Mouse (Mus musculus) megakaryocyte, embryonic 14.5 days (primary cell): ENCODE measurements around the gene Sik1. TPM values are rescaled to one million over a fixed set of nuclear protein-coding genes. Genes with fewer than 3 reads are reported as not detected.

Source experiments
- H3K27me3 ChIP-seq: replicated peaks from 2 replicates; pipeline ENCODE3; 2012; ENCODE audit warnings: inconsistent platforms
- H3K36me3 ChIP-seq: replicated peaks from 2 replicates; pipeline ENCODE3; 2012; ENCODE audit warnings: low read length, inconsistent platforms, mixed read lengths
- H3K4me1 ChIP-seq: 2 replicates; pipeline ENCODE4 v1.6.1; 2012; ENCODE audit warnings: inconsistent platforms
- H3K4me3 ChIP-seq: replicated peaks from 2 replicates; pipeline ENCODE3; 2012; ENCODE audit warnings: moderate library complexity, mild to moderate bottlenecking, inconsistent platforms
- H3K9me3 ChIP-seq: 2 replicates; pipeline ENCODE4 v1.6.1; 2012; ENCODE audit warnings: inconsistent platforms
- FLI1 ChIP-seq: IDR thresholded peaks from 2 replicates; pipeline ENCODE4 v1.6.1; 2012; ENCODE audit warnings: low read length, inconsistent platforms, mixed read lengths
- GATA1 ChIP-seq: IDR thresholded peaks from 3 replicates; pipeline ENCODE4 v1.6.1; 2012; ENCODE audit warnings: mixed read lengths, low read length, inconsistent platforms, borderline replicate concordance
- polyA plus RNA-seq: library from polyadenylated mRNA; stranded (reverse); fragments of >175 nt; gene quantifications from 2 replicates; pipeline ENCODE4 v1.2.3, GENCODE M21; 2012; ENCODE audit warnings: low replicate concordance; ENCODE audit not compliant: insufficient read depth

Sik1 gene
- polyA plus RNA-seq, 1 experiment = 12.8 TPM

DNA sequence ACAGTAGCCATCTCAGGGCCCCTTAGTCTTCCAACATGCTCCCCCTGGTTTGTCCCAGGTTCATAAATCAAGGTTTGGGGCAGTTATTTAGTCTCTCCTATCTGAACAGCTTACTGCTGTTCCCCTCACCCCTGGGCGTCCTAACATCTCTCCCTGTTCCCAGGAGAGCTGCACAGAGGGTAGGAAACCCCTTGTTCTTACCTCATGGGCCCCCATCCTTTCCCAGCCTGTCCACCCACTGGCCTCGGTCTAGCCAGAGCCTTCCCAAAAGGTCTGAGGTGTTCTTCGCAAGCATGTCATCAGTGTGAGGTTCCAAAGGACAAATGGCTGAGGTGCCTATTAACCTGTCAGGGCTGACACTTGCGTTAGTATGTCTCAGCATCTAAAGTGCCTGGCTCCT lies 1.6 kb upstream of the Sik1 start:
- H3K9me3 ChIP-seq = no peaks in the 10 kb centered on the region
- peaks cover 12% of the 10 kb centered on the region for H3K36me3 ChIP-seq
- no peak overlapping the region for H3K4me3 ChIP-seq
- peaks cover 70% of the 10 kb centered on the region for H3K4me1 ChIP-seq
- TF ChIP-seq FLI1 = no peak
- TF ChIP-seq GATA1 = no peak
- peaks cover 34% of the 10 kb centered on the region for H3K27me3 ChIP-seq

DNA sequence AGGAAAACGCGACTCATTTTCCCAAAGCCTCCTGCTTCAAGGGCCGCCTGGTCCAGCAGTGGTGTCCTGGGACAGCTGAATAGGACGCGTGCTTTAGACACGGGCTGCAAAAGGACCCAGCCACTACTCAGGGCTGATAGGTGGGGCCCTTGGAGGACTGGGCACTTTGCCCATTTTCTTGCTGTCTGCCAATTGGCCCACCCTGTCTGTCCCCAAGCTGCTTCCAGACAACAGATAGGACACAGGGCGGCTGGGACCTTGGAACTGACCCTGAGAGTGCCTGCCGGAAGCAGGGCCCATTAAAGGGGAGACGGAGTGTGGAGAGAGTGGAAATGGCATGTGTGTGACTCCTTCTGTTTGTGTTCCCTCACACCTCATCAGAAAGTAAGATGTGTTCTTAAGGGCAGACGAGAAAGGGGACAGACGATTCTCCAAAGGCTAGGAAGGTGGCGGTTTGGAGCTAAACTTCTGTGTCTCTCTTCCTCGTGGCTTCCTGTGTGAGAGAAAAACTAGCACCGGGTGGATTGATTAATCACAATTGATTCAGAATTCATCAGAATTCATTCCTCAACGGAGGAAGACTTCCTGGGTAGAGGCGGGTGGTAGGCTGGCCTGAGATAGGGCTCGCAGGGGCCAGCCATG lies 1.0 kb upstream of the Sik1 start:
- H3K9me3 ChIP-seq = no peaks in the 10 kb centered on the region
- H3K36me3 ChIP-seq = peaks cover 16% of the 10 kb centered on the region
- TF ChIP-seq FLI1 (no peak), GATA1 (no peak)
- peaks cover 64% of the 10 kb centered on the region for H3K4me1 ChIP-seq
- peaks cover 29% of the 10 kb centered on the region for H3K27me3 ChIP-seq
- peak overlapping the region; percentile 97 for H3K4me3 ChIP-seq

DNA sequence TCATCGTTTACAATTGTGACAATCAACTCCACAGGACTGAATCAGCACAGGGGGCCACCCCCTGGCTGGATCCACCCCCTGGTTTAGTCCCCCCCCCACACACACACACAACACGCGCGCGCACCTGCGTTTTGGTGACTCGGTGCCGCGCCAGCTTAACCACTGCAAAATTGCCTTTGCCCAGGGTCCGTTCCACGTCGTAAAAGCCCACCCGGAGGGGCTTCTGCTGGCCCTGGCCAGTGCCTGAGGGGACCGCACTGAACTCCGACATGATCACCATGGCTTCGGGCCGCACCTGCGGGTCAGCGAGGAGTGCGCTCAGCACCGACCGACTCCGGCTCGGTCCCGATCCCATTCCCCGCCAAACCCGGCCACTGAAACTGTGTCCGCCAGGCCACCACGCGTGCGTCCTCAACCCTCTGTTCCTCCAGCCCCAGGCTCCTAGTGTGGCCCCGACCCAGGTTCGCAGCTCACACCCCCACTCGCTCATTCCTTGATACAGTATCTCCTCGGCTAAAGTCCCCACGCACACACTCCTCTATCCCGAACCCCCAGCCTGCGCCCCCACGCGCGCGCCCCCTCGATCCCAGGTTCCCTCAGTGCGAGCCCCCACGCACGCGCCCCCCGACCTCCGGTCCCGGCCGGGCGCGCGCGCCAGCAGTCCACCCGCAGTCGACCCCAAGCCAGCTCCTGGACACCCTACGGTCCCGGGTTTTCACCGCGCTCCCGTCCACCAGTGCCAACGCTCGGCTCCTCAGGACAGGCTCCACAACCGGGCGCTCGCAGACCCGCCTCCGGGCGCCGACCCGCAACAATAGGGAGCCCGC lies 621 bp downstream of the Sik1 start:
- H3K4me3 ChIP-seq = peak overlapping the region; percentile 97
- no peak for TF ChIP-seq FLI1
- TF ChIP-seq GATA1 = no peak
- H3K4me1 ChIP-seq = peaks cover 54% of the 10 kb centered on the region
- H3K27me3 ChIP-seq = peaks cover 18% of the 10 kb centered on the region
- peaks cover 33% of the 10 kb centered on the region for H3K36me3 ChIP-seq
- no peaks in the 10 kb centered on the region for H3K9me3 ChIP-seq

DNA sequence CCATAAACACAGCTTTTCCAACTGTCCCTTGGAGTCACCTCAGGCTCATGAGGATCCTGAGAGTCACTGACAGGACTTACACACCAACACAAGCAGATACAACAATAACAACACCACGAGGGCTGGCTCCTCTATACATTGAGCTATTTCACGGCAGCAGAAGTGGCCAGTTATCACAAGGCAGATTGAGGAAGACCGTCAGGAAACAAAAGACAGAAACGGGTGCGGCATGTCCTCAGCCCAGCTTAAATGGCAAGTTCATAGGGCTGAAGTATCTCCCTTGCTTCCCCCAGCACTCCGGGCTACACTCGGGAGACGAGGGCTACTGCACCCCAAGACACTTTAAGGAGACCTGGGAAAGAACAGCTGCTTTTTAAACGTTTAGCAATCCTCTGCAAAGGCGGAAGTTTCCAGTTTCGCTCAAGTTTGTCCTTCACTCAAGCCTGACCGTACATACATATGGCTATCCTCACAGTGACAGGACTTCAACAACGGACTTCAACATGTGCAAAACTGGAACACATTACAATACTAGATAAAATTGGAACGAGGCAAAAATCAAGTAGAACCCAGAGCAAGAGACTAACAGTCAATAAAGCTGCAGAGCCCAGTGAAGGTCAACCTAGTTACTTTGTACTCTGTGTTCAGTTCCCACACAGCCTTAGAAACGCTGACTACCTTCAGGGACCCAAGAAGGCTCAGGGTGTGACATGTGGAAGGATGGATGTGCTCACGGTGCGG lies 2.0 kb downstream of the Sik1 start:
- Histone ChIP-seq H3K36me3 (peaks cover 46% of the 10 kb centered on the region), H3K9me3 (no peaks in the 10 kb centered on the region), H3K4me1 (peaks cover 50% of the 10 kb centered on the region), H3K4me3 (peak overlapping the region; percentile 89), H3K27me3 (peaks cover 15% of the 10 kb centered on the region)
- TF ChIP-seq GATA1 = no peak
- no peak for TF ChIP-seq FLI1

DNA sequence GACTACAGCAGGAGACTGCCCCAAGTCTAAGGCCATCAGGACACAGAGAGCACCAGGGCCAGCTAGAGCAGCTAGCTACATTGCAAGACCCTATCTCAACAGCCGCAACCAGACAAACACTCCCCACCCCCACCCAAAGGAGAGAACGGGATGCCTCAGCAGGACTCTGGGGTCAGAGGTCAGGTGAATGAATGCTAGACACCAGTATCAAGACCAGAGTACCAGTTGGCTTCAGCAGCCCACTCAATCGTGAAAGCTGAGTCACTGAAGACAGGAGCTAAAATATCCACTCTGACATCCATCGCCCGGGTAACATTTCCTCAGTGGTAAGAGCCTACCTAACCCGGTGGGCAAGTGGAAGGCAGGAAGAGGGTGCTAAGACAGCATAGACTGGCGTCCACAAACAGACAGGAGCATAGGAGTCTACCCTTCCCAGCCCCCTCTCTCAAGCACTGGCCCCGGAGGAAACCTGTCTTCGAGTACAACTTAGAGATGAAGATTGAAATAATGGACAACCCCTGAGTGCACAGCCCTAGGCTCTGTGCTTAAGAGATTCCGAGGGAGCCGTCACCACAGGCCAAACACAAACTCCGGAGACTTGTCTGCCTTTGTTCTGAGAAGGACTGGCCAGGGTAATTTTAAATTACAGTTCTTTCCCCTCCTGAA lies 2.7 kb downstream of the Sik1 start:
- Histone ChIP-seq H3K36me3 (peaks cover 53% of the 10 kb centered on the region), H3K27me3 (peaks cover 9% of the 10 kb centered on the region), H3K4me1 (peaks cover 43% of the 10 kb centered on the region), H3K4me3 (peak overlapping the region; percentile 89), H3K9me3 (no peaks in the 10 kb centered on the region)
- TF ChIP-seq GATA1 = no peak
- TF ChIP-seq FLI1 = no peak

DNA sequence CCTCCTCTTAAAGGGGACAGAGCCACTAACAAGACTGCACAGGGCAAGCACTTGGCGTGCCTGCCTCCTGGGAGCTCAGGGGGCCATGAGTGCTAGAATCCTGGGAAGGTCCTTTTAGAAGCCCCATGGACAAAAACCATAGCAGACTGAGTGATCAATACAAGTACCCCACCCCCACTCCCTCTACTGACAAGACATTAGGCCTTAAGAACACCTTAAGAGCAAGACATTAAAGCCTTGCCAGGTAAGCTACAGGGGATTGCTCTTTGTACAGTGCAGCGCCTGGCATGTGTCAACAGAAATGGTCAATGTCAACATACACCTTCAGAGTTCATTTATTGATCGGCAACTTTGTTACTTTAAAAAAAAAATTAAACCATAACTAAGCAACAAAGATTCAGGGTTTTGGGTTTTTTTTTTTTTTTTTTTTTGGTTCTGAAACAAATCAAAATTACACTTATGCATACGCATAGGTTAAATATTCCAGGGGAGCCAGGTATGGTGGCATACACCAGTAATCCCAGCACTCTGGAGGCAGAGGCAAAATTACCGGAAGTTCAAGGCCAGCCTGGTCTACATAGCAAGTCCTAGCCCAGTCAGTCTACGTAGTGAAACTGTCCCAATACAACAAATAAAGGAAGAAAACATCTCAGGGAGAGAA lies 3.7 kb downstream of the Sik1 start:
- no peak for TF ChIP-seq GATA1
- TF ChIP-seq FLI1 = no peak
- Histone ChIP-seq H3K4me1 (peaks cover 35% of the 10 kb centered on the region), H3K27me3 (peaks cover 5% of the 10 kb centered on the region), H3K4me3 (no peak overlapping the region), H3K9me3 (no peaks in the 10 kb centered on the region), H3K36me3 (peaks cover 63% of the 10 kb centered on the region)

DNA sequence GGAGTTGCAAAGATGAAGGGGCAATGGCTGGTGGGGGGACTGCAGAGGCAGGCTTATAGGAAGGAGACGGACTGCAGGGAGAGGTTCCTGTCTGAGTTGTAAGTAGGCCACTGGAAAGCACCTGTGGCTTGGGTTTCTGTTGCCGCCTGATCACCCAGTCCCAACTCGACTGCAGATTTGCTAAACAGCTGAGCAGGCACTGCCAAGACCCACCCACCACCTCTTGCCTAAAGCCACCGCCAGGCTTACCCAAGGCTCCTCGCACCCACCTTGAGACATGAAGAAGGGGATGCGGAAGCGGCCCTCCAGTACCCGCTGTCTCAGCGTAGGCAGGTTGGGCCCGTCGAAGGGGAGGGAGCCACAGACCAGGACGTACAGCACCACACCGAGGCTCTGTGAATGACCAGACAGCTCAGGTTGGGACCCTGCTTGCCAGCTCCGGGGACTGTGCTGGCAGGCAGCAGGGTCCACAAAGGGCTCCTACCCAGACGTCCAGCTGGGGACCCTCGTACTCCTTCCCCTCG lies 5.1 kb downstream of the Sik1 start:
- TF ChIP-seq FLI1 = no peak
- no peak for TF ChIP-seq GATA1
- H3K36me3 ChIP-seq = peaks cover 77% of the 10 kb centered on the region

DNA sequence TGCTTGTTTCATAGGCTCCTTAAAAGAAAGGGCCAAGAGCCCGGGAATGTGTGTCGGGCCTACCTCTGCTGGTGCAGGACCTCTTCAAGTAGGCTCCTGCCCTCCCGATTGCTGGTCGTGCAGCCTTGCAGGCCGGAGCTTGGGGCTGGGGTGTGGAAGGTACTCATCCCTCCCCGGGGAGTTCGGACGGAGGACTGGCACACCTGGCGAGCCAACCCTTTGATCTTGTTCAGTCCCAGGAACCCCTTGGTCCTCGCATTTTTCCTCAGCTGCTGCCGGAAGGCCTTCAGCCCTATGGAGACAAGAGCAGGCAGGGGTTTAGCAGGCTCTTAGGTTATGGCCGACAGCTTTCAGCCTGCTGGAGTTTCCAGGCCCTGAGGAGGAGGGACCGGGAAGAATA lies 8.6 kb downstream of the Sik1 start:
- Histone ChIP-seq H3K4me1 (peaks cover 24% of the 10 kb centered on the region), H3K4me3 (no peak overlapping the region), H3K36me3 (peaks cover 82% of the 10 kb centered on the region), H3K9me3 (no peaks in the 10 kb centered on the region), H3K27me3 (peaks cover 13% of the 10 kb centered on the region)
- TF ChIP-seq FLI1 (no peak), GATA1 (no peak)

More for the DNA sequence above, 5.1 kb downstream of the Sik1 start:
- Histone ChIP-seq H3K4me3 (no peak overlapping the region), H3K4me1 (peaks cover 28% of the 10 kb centered on the region), H3K9me3 (no peaks in the 10 kb centered on the region), H3K27me3 (peaks cover 4% of the 10 kb centered on the region)

DNA sequence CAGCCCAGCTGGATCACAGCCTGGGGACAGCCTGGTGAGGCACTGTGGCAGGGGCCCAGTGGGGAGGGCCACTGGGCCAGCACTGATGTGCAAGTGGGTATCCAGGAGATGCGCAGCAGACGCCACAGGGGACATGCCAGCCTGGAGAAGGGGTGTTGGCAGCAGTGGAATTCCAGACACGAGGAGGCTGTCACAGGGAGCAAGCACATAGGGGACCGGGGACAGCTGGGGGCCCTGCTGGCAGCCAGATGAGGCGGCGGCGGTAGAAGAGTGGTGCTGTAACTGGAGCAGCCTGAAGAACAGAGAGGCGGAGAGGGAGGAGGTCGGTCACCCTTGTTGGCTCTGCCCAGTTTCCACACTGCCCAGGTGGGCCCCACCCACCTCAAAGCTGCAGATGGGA lies 9.3 kb downstream of the Sik1 start:
- H3K27me3 ChIP-seq = peaks cover 19% of the 10 kb centered on the region
- TF ChIP-seq FLI1 = no peak
- no peak for TF ChIP-seq GATA1
- H3K36me3 ChIP-seq = peaks cover 76% of the 10 kb centered on the region
- H3K4me3 ChIP-seq = no peak overlapping the region
- peaks cover 31% of the 10 kb centered on the region for H3K4me1 ChIP-seq
- no peaks in the 10 kb centered on the region for H3K9me3 ChIP-seq
